Mouse (Mus musculus): ENCODE measurements around the gene Smbd1. TPM values are rescaled to one million over a fixed set of nuclear protein-coding genes. Genes with fewer than 3 reads are reported as not detected.

Gene Smbd1
- not detected for total RNA-seq (2021)
- long read RNA-seq, experiment 1 = 0 reads
- long read RNA-seq, experiment 2 = 0 reads

GRCm38 (mm10) chr16:32810321-32810720 lies at the start of gene Smbd1:
Smbd1 (minus strand) TSS chr16:32810477.
- DNase-seq = no peak

- DNase-seq = peak; percentile 58 to 69
Measured at GRCm38 (mm10) chr16:32858771-32859636, 48.7 kb upstream of the Smbd1 start.

- peak in 1 of 2 experiments; percentile 24 for DNase-seq
Measured at GRCm38 (mm10) chr16:32858356-32858755, 48.1 kb upstream of the Smbd1 start.

GRCm38 (mm10) chr16:32856751-32857150 lies 46.5 kb upstream of the Smbd1 start:
- no peak for DNase-seq

GRCm38 (mm10) chr16:32854050-32854571 lies 43.8 kb upstream of the Smbd1 start:
- no peak for DNase-seq

- DNase-seq = peak; percentile 31 to 55
Measured at GRCm38 (mm10) chr16:32853492-32854049, 43.3 kb upstream of the Smbd1 start.

GRCm38 (mm10) chr16:32849042-32849830 lies 39.0 kb upstream of the Smbd1 start:
- no peak for DNase-seq

- no peak for DNase-seq
Measured at GRCm38 (mm10) chr16:32847103-32847502, 36.8 kb upstream of the Smbd1 start.

- DNase-seq = no peak
Measured at GRCm38 (mm10) chr16:32831501-32831900, 21.2 kb upstream of the Smbd1 start.

- DNase-seq = no peak
Measured at GRCm38 (mm10) chr16:32829104-32829503, 18.8 kb upstream of the Smbd1 start.

- no peak for DNase-seq
Measured at GRCm38 (mm10) chr16:32826521-32826920, 16.2 kb upstream of the Smbd1 start.

- no peak for DNase-seq
Measured at GRCm38 (mm10) chr16:32825380-32825779, 15.1 kb upstream of the Smbd1 start.

- no peak for DNase-seq
Measured at GRCm38 (mm10) chr16:32824061-32824460, 13.8 kb upstream of the Smbd1 start.

- DNase-seq = no peak
Measured at GRCm38 (mm10) chr16:32823487-32823886, 13.2 kb upstream of the Smbd1 start.

GRCm38 (mm10) chr16:32822881-32823280 lies 12.6 kb upstream of the Smbd1 start:
- no peak for DNase-seq

GRCm38 (mm10) chr16:32822450-32822827 lies 12.2 kb upstream of the Smbd1 start:
- DNase-seq = no peak

GRCm38 (mm10) chr16:32821772-32822449 lies 11.6 kb upstream of the Smbd1 start:
- DNase-seq = peak; percentile 35 to 42

- no peak for DNase-seq
Measured at GRCm38 (mm10) chr16:32818441-32818840, 8.2 kb upstream of the Smbd1 start.

- no peak for DNase-seq
Measured at GRCm38 (mm10) chr16:32818036-32818435, 7.8 kb upstream of the Smbd1 start.

- no peak for DNase-seq
Measured at GRCm38 (mm10) chr16:32815160-32815605, 4.9 kb upstream of the Smbd1 start.

GRCm38 (mm10) chr16:32814539-32814938 lies 4.3 kb upstream of the Smbd1 start:
- peak; percentile 23 to 40 for DNase-seq

GRCm38 (mm10) chr16:32813771-32814170 lies 3.5 kb upstream of the Smbd1 start:
- no peak for DNase-seq

Data from adrenal gland, postnatal 36 days (tissue).